Mouse (Mus musculus): ENCODE results near the gene Sec24c.

DNA sequence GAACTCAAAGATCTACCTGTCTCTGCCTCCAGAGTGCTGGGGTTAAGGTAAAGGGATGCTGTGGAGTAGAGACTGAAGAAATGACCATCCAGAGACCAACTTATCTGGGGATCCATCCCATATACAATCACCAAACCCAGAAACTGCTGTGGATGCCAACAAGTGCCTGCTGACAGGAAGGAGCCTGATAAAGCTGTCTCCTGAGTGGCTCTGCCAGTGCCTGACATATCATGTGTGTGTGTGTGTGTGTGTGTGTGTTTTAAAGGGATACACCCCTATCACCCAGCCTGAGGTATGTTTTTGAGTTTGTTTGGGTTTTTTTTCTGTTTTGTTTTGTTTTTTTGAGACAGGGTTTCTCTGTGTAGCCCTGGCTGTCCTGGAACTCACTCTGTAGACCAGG is 27.7 kb upstream of the Sec24c start:
- TF ChIP-seq CTCF (IDR thresholded peaks at IDR 0.05) (no peak), POLR2A (IDR thresholded peaks at IDR 0.05; ENCODE audit: insufficient read depth, low read depth, low read length) (no peak), EP300 (IDR thresholded peaks at IDR 0.05; ENCODE audit: insufficient read depth, low read depth, low read length) (no peak)
